Mouse (Mus musculus): ENCODE results near the gene Rai1. TPM values are rescaled to one million over a fixed set of nuclear protein-coding genes. Genes with fewer than 3 reads are reported as not detected.

Rai1 gene
- total RNA-seq, 2 experiments from 2014 or later: 23.4 to 24.4 TPM

- DNase-seq (ENCODE audit: low spot score): no peak
- intact Hi-C loops (cut with DNase I): no loop called here
Measured at GRCm38 (mm10) chr11:60232441-60233058, 127.7 kb downstream of the Rai1 start.

- DNase-seq (ENCODE audit: low spot score): no peak
- intact Hi-C loops (cut with DNase I): no loop called here
Measured at GRCm38 (mm10) chr11:60233235-60233634, 128.4 kb downstream of the Rai1 start.

GRCm38 (mm10) chr11:60235351-60235750 lies 130.5 kb downstream of the Rai1 start:
- no peak for DNase-seq (ENCODE audit: low spot score)
- intact Hi-C loops (cut with DNase I): no loop called here

GRCm38 (mm10) chr11:60240509-60240908 lies 135.7 kb downstream of the Rai1 start:
- intact Hi-C loops (cut with DNase I): no loop called here
- no peak for DNase-seq (ENCODE audit: low spot score)

- intact Hi-C loops (cut with DNase I): no loop called here
- no peak for DNase-seq (ENCODE audit: low spot score)
Measured at GRCm38 (mm10) chr11:60244503-60245143, 139.8 kb downstream of the Rai1 start.

- intact Hi-C loops (cut with DNase I): no loop called here
- DNase-seq (ENCODE audit: low spot score): no peak
Measured at GRCm38 (mm10) chr11:60246077-60246476, 141.3 kb downstream of the Rai1 start.

GRCm38 (mm10) chr11:60247753-60248550 lies 143.1 kb downstream of the Rai1 start:
- DNase-seq (ENCODE audit: low spot score): no peak
- intact Hi-C loops (cut with DNase I): no loop called here

Small RNA genes lying within 50 kb of the gene (microRNA-seq; reads per million reads assigned to microRNA genes)
- not detected for gene Mir6921
- gene Mir6922: not detected

Other genes starting within 250 kb of the Rai1 start
- gene Med9, start 156.8 kb upstream of the Rai1 start, total RNA-seq (2021): 10 to 100 TPM; 23.5 to 24.7 TPM
- gene Rasd1, start 140.1 kb upstream of the Rai1 start, total RNA-seq (2021): 1 to 10 TPM; 6.4 to 6.5 TPM
- gene Pemt, start 58.5 kb upstream of the Rai1 start, total RNA-seq (2021): 1 to 10 TPM; 1.6 to 3.0 TPM
- gene Srebf1, start 117.6 kb downstream of the Rai1 start, total RNA-seq (2021): 10 to 100 TPM; 30.7 to 38.3 TPM
- gene Tom1l2, start 247.9 kb downstream of the Rai1 start, total RNA-seq (2021): 100 to 1,000 TPM in 1 of 2 experiments, 10 to 100 TPM in 1; 98.9 to 110 TPM
- 1 to 10 TPM; 2.1 TPM for gene Drc3, start 248.3 kb downstream of the Rai1 start, total RNA-seq (2021)